Mouse (Mus musculus) mesoderm, embryonic 11.5 days (tissue): Measurements from ENCODE around the gene Amdhd2.

Experiments used
- DNase-seq: peaks from one replicate; pipeline ENCODE4 v3.0.0-alpha.2; 2012; ENCODE audit warnings: low read depth, low spot score

The Amdhd2 gene

DNA sequence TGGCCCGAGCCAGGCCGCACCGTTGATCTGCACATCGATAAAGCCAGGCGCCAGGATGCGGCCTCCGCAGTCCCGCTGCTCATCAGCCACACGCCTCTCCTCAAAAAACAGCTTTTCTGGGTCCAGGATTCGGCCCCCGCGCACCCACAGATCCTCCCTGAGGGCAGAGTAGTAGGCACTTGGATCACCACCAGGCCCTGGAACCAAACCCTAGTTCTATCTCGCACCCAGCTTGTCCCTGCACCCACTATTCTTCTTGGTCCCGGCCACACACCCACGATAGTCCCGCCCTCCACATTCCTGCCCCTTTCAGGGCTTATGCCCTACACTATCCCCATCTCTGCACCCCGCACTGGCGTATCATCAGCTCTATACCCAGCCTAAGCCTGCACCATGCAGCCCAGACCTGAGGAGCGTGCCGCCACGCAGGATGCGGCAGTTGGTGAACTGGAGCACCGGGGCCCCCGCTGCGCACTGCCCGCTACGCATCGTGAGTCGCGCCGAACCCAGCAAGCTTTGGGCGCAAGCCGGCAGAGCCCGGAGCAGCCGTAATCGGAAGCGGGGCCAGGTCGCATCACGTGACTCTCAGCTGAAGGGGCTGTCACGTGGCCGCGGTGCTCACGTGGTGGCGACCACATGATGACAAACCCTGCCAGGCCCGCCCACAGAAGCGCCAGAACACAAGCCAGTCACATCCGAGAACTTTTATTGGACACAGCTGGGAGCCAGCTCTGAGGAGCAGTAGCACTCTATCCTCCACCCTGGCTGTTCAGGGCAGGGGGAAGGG is at the start of gene Amdhd2:
TSS of gene Amdhd2 (minus strand) at position 591 of the 787 bp plus-strand sequence.
- peak; percentile 99 for DNase-seq

DNA sequence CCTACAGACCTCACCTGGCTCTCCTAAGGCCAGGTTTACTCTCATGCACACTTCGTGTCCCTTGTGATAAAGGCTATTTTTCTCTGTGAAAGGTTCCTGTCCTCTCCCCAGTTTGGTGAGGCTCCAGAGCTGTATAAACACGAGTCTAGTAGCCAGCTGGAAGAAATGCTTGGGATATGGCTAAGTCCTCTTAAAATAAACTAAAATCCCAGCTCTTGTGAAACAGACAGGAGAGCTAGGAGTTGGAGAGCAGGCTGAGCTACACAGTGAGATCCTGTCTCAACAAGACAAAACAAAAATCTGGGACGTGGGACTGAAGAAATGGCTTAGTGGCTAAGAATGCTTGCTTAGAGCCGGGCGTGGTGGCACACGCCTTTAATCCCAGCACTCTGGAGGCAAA is 49.6 kb upstream of the Amdhd2 start:
- no peak for DNase-seq

DNA sequence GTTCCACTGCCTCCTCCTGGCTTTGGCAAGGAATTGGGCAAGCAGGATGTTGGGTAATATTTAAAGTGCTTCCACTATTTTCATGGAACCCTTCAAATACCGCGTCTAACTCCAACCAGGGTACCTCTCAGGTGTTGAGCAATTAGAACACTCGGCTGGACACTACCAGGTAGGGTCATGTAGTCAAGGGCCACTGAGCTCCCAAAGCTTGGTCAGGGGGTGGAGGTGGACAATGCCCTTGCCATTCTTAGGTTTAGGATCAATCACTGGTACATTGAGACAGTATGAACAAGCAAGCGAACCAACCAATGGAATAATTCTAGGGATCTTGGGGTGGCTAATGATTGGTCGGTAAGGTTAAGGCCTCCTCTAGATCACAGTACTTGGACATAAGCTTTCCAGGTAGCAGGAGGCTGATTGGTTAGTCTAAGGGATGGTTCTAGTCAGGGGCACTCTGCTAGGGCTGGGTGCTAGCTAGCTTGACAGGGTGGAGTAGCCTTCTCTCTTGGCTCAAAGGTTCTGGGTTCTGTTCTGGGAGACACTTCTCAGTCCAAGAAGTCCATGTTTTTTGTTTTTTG is 49.0 kb upstream of the Amdhd2 start:
- no peak for DNase-seq

DNA sequence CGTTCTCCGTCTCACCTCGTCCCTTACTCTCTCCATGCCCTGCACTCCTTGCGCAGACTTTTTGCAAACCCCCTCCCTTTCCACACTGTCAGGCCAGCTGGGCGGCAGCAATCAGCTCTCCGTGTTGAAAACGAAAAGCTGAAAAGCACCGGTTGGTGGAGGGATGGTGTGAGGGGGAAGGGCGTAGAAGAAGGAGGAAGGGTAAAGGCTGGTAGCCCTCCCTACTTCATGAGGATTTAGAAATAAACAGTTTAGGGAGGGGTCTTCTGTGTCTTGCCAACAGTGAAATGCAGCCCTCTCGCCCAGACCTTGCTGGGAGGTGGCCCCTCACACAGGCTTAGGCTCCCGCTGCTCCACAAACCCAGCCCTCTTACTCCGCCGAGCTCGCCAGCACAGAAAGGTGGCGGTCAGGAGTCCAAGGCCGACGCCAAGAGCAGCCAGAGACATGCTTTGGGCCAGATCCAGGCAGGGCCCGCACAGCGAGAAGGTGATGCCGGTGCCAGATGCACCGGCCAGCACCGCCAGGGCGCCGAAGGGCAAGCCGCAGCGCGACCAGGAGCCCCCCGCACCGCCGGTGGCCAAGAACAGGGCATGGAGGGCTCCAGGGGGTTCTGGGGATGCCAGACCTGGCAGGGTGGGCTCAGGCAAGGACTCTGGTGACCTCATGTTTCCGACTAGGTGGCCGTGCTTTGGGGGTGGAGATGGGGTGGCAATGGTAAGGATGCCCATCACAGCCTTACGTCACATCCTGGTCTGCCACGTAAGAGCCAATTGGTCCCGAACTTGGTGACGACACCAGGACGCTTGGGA is 48.3 kb upstream of the Amdhd2 start:
- peak; percentile 87 for DNase-seq

DNA sequence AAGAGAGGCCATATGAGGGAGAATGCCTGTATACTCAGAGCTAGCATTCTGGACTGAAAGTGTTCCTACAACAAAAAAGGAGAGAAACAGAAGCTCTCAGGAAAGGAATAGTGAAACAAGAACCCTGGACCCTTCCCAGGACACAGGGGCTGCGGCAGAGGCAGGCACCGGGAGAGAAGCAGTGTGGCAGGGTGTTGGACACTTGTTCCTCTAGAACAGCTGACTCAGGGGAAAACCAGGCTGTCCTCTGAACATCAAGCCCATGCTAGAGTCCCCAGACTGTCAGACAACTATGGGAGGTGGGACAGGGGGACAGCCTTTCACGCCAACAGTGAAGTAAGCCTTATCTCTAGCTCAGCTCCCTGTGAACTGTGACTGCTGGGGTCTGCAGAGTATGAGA is 47.0 kb upstream of the Amdhd2 start:
- no peak for DNase-seq

DNA sequence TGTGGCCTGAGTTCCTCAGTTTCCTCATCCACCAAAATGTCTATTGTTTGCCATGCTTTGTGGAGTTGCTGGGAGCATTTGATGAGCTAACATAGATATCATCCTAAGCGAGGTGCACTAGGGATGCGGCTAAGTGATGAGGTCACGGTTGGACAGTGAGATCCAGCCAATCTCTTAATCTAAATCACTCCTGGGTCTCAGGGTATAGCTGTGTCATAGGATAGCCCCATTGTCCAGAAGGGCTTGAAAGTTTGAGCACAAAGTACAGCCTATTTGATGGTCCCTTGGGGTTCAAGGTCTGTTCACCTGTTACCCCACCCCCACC is 46.3 kb upstream of the Amdhd2 start:
- no peak for DNase-seq

DNA sequence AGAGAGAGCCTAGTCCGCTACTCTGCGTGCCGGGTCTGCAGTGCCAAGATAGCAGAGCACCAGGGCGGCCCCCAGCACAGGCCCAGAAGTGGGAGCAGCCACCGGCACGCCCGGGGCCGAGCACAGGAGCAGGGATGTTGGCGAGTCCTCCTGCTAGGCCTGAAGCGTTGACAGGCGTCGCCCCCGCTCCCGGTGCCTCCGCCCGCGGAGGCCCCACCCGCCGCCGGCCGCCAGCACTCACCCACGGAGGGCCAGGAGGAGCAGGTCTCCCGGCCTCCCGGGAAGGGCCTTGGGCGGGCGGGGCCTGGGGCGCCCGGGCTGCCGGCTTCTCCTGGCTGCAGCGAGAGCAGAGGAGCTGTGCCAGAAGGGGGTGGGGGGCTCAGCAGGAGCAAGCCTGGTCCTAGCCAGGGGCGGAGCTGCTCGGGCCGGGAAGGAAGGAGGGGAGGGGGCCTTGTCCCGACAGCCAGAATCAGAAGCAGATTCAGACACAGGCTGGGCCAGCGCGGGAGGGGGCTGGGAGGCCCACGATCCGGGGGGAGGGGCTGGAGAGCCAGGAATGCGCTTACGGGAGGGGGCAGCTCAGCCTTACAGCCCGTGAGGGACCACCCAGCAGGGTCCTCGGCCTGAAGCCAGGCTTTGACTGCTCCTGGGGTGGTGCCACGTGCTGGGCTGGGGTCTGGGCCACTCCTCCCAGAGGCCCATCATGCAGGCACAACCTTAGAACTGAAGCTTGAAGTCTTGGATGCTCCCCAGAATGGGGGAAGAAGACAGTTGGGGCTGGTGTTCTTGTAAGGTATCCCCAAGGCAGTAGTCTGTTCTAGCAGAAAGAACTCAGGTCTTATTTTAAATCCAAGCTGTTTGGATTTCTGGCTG is 45.7 kb upstream of the Amdhd2 start, which contains the start of gene Ntn3:
TSS of gene Ntn3 (minus strand) at position 489 of the 873 bp plus-strand sequence.
- DNase-seq = peak; percentile 84

DNA sequence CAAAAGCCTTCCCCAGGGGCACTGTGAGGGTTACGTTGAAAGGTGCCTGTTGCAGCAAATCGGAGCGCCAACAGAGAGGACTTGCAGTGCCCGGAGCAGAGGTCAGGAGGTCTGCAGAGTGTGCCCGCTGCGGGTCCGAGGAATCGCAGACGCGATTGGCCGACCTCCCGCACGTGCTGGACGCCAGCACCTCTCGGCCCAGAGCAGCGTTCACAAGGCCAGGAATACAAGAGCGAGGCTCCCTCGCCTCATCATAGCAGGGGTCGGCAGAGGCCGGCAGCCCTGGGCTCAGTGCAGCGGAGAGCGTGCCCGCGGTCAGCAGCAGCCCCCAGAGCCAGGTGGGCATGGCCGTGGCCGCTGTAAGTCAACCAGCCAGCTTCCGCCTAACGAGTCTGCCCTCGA is 45.1 kb upstream of the Amdhd2 start:
- peak; percentile 49 for DNase-seq

DNA sequence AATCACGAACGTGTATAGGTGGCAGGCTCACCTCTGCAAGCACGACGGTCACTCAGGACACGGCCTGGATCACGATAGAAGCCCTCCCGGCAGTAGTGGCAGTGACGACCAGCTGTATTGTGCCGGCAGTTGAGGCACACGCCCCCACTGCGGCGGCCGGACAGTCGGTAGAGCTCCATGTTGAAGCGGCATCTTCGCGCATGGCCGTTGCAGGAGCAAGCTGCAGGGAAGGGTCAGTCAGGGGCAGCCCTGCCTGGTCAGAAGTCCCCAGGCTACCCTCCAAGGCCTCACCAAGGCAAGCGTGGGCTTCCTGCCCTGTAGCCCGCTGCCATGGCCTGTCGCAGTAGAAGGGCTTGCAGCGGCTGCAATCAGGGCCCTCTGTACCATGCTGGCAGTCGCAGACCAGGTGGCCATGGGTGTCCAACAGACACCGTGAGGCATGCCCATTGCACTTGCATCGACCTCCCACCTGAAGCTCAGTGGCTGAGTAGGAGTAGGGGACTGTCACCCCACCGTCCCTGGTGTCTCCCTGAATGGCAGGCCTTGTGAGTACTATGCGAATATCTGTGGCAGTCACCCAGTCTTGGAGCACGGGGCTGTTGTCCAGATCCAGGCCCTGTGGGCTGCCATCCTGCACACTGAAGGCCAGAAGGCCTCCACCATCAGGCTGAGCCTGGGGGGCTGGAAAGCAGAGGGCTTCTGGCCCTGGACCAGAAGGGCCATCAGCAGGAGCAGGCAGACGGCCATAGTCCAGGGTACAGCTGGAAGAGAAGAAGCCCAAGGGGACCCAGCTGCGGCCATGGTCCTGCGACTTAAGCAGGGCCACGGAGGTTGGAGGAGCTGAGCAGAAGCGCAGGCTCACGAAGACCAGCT is 44.4 kb upstream of the Amdhd2 start:
- DNase-seq = no peak

DNA sequence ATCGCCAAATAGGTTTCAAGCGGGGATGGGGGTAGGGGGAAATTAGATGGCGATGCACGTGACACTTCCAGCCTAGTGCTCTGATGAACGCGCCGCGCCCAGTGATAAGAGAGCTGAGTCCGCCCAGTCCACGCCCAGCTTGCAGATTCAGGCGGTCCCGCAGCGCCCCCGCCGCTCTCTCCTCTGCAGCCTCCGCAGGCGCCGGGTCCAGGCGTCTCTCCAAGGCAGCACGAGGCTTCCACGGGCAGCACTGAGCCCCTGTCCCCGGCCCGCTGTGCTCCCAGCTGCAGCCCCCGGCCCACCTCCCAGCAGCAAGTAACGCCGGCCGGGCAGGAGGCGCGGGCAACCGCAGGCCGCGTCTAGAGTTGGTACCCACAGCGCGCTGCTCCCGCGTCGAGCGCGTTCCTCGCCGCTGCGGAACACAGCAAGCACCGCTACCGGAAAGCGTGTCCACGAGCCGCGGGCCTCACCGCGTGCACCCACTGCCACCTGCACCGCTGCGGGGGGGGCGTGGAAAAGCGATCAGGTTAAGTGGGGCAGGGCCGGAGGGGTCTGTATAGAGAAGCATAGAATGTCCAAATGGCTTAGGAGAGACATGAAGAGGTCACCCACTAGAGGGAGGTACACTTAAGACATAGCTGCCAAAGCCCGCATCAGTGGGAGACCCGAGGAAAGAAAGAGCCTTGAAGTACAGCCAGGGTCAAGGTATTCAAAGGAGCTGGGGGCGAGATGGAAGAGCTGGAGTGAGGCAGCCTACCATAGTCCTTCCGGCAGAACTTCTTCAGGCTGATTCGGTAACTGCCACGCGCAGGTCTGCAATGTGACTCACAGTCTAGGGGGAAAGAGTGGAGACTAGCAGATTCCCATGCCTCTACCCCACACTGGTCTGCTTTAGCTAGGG is 43.1 kb upstream of the Amdhd2 start:
- DNase-seq = peak; percentile 50

DNA sequence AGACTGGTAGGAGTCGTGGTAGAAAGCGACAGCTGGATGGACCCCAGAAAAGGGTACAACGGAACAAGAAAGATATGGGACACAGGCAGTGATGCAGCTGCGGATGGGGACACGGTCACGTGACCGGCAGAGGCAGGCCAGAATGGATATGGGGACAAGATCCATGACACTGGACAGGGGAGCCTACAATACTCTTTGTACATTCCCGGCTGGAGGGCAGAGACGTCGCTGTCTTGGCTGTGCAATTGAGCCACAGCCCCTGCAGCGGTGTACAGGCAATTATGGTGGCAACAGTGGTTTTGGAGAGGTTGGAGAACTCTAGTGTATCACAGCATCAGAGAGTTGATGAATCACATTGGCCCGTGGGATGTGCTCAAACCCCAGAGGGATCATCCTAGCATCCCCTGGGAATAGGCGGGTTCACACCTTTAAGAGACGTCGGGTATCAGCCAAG is 42.4 kb upstream of the Amdhd2 start:
- no peak for DNase-seq

DNA sequence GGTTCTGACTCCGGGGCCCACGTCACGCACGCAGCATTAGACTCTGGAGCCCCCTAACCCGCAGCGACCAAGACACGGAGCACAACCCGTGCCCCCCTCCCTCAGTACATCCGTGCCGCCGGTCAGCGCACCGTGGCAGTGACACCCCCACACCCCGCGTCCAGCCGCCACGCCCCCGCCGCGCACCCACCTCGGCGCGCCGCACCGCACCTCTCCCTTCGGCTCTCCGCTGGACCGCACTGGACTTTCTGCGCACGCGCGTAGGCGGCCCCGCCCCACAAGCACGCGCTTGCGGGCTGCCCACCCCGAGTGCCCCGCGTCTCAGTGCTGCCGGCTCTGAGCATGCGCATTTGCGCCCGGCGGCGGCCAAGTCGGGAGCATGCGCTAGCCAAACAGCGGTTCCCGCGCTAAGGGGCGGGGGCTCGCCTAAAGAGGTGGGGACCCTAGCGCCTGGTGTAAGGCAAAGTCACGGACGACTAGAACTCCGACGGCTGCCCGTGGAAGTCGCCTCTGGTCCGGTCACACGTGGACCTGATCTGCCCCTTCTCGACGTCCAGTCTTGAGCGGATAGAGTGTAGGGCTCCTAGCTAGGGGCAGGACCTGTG is 41.8 kb upstream of the Amdhd2 start, which contains the start of gene Tbc1d24:
TSS of gene Tbc1d24 (minus strand) at position 279 of the 605 bp plus-strand sequence.
- DNase-seq = peak; percentile 97

DNA sequence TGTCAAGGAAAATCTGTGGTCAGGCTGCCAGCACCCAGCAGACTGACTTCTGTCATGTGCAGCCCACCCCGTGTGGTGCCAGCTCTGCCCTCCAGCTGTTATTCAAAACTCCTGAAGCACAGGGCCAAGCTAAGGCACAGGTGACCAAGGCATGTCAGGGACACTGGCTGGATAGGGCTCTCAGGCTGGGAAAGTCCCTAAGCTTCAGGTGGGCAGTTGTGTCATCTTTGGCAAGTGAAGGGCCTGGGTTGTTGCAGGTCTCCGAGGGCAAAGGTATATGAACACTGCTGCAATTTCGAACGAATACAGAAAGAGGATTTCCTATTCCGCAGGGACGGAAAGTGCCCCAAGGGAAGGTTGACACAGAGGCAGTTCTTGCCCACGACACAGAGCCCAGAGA is 41.3 kb upstream of the Amdhd2 start:
- no peak for DNase-seq

DNA sequence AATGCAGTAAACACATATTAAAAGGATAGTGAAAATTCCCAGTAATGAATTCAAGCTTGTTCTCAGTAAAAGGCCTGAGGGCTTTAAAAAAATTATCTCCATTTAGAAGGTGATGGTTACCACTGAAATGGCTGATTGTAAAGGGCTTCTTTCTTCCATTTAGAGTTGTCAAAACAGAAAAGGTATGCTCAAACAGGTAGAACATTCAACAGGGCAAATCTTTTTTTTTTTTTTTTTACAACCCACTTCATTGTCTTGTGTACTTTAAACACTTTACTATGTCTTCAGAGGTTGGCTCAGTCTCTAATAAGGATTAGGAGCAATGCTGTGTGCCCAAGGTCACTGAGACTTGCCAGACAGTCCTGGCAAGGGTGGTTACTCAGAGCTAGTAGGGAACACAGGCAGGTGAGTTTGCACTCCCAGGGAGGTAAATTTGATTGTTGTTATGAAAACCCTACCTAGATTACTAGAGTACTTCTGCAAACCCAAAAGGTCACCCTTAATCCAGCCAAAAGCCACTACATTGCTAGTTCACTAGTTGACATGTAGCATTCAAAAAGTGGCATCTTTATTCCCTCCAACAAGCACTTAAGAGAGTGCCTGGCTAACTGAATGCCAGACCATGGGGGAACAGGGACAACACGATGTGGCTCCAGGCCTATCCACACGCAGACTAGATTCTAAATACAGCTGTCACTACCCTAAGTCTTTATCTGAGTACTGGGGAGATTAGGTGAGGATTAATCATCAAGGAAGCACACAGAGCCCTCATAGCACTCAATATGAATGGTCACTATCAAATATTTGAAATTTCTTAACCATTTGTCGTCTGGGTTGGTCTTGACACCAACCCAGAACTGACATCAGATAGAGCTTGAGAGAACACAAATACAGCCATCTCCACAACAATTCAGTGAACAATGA is 40.3 kb upstream of the Amdhd2 start:
- no peak for DNase-seq

DNA sequence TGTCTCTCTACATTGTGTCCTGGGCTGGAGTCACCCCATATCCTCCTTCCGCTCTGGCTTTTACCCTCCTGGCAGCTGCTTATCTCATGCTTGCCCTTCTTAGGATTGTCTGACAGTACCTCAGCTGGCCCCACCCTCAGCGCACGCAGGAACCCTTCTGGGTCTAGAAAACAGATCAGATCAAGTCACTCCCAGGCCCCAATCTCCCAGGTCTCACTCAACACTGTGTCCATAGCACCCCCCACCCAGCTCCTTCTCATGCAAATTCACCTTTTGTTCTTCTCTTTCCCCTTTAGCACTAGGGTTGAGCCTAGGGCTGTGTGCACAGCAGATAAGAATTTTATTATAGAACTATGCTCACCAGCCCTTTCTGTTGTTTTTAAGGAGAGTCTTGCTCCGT is 39.5 kb upstream of the Amdhd2 start:
- DNase-seq = no peak

DNA sequence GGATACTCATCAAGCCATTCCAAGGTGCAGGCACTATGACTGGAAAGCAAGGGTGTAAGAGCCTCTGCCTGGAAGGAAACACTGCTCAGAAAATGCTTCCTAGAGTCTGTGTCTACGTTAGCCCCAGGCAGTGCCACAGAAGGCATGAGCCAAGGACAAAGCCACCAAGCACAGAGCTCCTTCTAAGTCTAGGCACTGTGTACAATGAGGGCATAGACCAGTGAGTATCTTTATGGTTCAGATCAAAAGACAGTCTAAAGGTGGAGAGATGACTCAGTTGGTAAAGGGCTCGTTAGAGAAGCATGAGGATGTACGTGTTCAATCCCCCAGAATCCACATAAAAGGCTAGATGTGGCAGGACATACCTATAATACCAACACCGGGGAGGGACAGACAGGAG is 37.5 kb upstream of the Amdhd2 start:
- no peak for DNase-seq

DNA sequence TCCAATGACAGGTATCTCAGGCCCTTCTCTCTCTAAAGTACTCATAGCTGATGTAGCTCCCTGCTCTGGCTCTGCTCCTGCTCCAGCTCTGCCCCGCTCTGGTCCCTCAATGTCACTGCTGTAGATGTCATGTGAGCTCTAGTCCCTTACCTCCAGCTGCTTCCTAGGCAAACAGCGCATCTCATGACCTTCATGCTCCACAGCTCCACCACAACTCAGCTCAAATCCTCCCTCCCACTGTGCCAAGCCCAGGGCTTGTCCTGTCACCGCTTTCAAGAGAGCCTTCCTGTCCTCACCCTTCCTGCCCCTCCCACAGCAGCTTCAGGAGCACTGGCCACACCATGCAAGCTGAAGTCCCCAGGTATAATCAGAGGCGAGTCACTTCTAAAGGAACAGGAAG is 36.2 kb upstream of the Amdhd2 start:
- no peak for DNase-seq

DNA sequence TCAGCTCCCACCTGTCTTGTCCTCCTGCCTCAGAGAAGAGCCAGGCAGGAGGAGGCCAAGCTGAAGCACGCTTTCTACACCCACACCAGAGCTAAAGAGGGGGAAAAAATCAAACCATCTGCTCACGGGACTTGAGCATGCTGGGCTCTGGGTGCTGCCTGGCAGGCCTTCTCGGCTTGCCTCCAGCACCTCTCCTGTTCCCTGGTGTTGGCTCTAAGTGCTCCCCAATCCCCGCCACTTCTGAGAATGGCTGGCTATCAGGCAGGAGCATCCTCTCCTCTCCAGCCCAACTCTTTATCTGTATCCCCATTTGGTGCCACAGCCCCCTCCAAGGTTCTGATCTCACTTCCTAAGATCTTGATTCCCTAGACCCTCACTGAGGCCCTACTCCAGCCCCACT is 35.7 kb upstream of the Amdhd2 start:
- DNase-seq = no peak
